Mouse (Mus musculus) CD8-positive naive resting alpha-beta T cell, adult 2 months (primary cell): ENCODE data around the gene Adck1.
A peak's percentile ranks its signal among the peaks of the same experiment; 100 is the strongest.
"Not testable (repeated sequence)": the region's sequence is repeated elsewhere in the genome, so short reads cannot be mapped to it uniquely, and the experiment has no call there.

Source experiments
- DNase-seq, 2 experiments: peaks; one replicate each; pipeline ENCODE4 v3.0.0; 2022; ENCODE audit warnings: low read depth in 2 of 2, low spot score in 2 of 2

The Adck1 gene

GRCm38 (mm10) chr12:88360441-88361119 lies at the start of gene Adck1:
Adck1 (plus strand) TSS chr12:88360554.
- peak; percentile 72 to 81 for DNase-seq

DNA sequence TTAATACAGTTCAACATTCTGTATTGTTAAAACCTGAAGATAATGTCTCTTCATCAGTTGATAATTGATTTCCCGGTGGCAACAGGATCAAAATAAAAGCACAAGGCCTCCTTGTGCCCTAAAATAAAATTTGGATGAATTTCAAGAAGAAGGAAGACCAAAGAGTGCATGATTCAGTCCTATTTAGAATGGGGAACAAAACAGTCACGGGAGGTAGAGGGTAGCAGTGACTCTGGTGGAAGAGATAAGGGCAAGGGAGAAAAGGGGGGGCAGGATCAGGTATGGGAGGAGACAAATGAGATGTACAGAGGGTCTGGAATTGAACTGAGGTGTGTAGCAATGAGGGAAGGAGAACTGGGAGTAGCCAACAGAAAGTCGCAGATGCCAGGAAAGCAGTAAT lies 45.8 kb upstream of the Adck1 start:
- DNase-seq = no peak

- not testable (repeated sequence) for DNase-seq
Measured at GRCm38 (mm10) chr12:88323926-88324325, 36.4 kb upstream of the Adck1 start, which contains the start of gene Gm5039. Gm5039 (minus strand) TSS chr12:88324026.

DNA sequence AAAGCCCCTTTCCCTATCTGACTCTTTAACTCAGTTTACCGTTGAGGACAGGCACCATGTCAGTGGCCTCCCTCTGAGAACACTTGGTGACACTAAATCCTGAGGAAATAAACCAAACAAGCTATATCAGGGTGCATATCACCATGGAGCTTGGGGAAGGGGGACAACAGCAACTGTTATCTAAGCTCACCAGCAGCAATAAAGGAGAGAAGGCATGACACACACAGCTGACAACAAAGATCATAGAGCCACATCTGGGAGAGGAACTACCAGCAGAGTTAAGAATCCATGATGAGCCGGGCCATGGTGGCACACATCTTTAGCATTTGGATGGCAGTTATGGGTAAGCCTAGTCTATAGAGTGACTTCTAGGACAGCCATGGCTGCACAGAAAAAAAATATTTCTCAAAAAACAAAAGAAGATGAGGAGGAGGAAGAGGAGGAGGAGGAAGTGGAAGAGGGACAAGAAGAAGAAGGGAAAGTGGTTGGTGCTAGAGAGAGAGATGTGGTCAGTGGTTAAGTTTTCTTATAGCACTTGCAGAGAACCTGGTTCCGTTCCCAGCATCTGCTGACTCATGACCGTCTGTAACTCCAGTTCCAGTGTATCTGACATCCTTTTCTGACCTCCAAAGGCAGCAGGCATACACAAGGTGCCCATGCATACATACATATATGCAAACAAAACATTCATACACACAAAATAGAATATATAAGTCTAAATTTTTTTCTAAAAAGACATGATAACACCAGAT lies 23.5 kb upstream of the Adck1 start:
- DNase-seq = not testable (repeated sequence)

- DNase-seq = not testable (repeated sequence)
Measured at GRCm38 (mm10) chr12:88341286-88341685, 19.1 kb upstream of the Adck1 start.

GRCm38 (mm10) chr12:88354182-88354702 lies 6.1 kb upstream of the Adck1 start:
- DNase-seq = no peak

DNA sequence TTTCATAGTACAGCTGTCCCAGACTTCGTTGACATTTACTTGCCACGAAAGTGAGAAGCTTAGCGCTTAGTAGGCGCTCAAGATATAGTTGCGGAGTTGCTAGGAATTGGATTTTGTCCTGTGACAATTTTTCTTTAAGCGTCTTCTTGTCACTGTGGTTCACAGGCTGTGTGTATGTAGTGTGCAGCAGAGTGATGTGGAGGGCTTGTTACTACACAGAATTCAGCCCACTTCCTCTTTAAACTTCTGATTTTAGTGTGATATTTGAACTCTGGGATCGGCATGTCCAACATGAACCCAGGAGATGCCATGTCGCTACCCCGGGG lies 729 bp downstream of the Adck1 start:
- no peak for DNase-seq

DNA sequence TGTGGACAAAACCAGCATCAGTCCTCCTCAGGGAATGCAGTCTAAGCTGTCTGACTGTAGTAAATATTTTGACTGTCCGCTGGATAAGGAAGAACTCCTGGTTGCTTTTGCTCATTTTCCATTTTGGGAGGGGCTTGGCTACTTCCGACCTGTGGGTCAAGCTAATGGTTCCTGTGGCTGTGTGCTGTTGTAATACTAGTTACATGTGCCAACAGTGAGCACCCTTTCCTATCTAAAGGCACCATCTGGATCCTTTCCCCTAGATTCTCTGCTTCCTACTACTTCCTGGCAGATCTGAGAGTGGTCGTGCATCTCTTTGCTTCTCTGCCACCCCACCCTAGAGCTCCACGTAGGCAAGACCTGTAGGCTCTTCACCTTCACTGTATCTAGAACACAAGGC lies 7.3 kb downstream of the Adck1 start:
- DNase-seq = no peak

DNA sequence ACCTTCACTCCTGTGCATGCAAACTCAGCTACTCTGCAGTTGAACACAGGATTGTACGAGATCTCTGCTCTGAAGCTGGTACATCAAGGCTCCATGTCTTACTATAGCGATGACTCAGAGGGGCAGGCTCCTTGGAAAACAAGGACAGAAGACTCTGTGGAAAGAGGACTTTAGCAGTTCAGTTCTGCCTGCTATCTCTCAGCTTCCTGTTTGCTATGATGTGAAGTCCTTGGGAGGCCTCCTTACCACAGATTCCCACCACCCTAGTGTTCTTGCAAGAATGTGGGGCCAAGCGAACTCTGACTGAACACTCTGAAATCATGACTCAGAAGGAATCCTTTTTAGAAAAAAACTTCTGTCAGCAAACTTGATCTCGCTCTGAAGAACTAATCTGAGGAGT lies 8.3 kb downstream of the Adck1 start:
- no peak for DNase-seq

GRCm38 (mm10) chr12:88369690-88370089 lies 9.3 kb downstream of the Adck1 start:
- DNase-seq = not testable (repeated sequence)

GRCm38 (mm10) chr12:88370321-88370720 lies 10.0 kb downstream of the Adck1 start:
- not testable (repeated sequence) for DNase-seq

DNA sequence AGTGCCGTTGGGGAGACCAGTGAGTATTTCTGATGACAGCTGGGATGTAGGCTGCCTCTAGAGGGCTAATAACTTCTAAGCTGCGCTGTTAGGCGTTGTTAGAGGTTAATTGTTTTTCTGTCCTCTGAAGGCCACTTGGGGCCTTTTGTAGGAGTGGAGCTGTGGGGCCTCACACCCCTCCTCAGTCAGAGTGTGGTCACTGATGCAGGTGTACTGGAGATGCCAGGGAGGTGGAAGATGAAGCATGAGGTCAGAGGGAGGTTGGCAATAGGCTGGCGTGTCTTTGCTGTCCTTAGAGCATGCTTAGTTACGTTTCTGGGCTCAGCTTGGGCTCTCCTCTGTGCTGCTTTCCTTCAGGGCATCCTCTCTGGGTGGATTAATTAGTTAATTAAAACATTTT lies 11.7 kb downstream of the Adck1 start:
- DNase-seq = no peak

- DNase-seq = no peak
Measured at GRCm38 (mm10) chr12:88376820-88377219, 16.5 kb downstream of the Adck1 start.

DNA sequence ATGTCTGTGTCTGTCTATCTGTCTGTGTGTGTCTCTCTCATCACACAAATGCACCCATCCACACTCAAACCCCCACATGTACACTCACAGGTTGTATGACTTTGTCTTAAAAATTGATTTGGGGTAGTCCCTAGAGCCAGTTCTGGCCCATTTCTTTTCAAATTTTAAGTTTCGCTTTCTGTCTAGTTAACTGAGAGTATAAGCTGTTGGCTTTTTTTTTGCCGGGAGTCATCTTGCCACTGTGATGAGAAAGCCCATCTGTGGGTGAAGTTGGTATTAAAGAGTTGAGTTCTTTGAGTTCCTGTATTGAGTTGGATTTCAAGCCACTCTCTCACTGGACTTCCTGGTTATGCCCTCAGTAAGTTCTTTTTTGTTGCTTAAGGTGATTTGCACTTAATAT lies 17.9 kb downstream of the Adck1 start:
- no peak for DNase-seq

- no peak for DNase-seq
Measured at GRCm38 (mm10) chr12:88388832-88389231, 28.5 kb downstream of the Adck1 start.

- no peak for DNase-seq
Measured at GRCm38 (mm10) chr12:88398658-88399057, 38.3 kb downstream of the Adck1 start.

GRCm38 (mm10) chr12:88403541-88403940 lies 43.2 kb downstream of the Adck1 start:
- no peak for DNase-seq

GRCm38 (mm10) chr12:88405113-88405512 lies 44.8 kb downstream of the Adck1 start:
- peak in 1 of 2 experiments; percentile 16 for DNase-seq

- no peak for DNase-seq
Measured at GRCm38 (mm10) chr12:88407996-88408322, 47.6 kb downstream of the Adck1 start.

DNA sequence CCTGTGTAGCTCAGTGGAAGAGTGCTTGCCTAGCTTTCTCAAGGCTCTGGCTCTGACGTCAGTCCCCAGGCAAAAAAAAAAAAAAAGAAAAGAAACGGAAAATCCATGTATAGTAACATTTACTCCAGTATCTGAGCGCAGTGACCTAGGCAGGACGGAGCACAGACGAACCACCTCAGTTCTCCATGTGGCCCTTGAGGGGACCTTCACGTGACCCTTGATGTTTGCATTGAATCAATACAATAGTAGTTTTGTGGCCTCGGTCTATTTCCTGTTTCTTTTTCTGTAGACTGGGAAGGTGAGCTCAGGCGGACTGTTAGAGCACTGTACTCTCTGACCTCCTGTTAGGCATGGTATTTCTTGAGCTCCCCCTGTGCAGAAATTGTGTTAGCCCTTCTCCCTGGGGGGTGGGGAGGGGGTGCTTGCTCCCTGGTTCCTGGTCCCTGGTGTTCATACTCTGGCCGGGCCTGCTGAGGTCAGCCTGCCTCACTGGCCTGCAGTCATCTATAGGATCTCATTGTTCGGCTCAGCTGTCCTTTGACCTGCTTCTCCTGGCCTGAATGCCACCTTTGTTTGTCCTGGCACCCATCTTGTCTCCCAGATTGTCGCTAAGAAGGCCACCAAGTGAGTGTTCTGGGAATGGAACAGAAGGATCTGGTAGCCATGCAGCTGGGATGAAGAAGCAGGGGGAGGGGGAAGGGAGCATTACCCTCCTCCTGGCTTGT lies 48.1 kb downstream of the Adck1 start:
- peak in 1 of 2 experiments; percentile 17 for DNase-seq

DNA sequence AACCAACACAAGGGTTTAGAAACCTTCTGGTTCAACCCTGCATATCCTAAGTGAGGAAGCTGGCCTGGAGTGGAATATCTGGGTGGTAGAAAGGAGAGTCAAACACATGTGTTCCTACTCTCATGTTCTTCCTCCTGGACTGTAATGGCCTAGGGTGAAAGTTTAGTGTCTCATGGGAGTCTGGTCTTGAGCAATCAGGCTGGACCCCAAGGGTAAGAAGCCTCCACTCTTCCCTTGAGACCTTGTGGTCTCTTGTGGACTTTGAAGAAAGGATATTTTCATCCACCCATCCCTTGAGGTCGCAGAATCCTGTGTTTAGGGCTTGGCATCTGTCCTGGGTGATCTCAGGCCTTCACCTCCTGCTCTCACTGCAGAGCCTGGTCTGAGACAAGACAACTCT lies 52.9 kb downstream of the Adck1 start:
- DNase-seq = no peak
